Mouse (Mus musculus): ENCODE results near the gene Vps8. TPM values are rescaled to one million over a fixed set of nuclear protein-coding genes. Genes with fewer than 3 reads are reported as not detected.

The Vps8 gene
- polyA plus RNA-seq, 1 experiment: 9.1 TPM

GRCm38 (mm10) chr16:21536240-21537005 is 113.5 kb downstream of the Vps8 start:
- no peak for TF ChIP-seq CTCF (IDR thresholded peaks at IDR 0.05; ENCODE audit: control insufficient read depth, insufficient read depth, insufficient read length)
- no peak for TF ChIP-seq MYOD1 (IDR thresholded peaks at IDR 0.05; ENCODE audit: control insufficient read depth, insufficient read length, low read depth)
- TF ChIP-seq MAX (IDR thresholded peaks at IDR 0.05): no peak
- no peak for TF ChIP-seq FOSL1 (IDR thresholded peaks at IDR 0.05; ENCODE audit: insufficient read depth, low read length, poor library complexity, severe bottlenecking)
- no peak for TF ChIP-seq MYOG (IDR thresholded peaks at IDR 0.05; ENCODE audit: control insufficient read depth, extremely low read depth, insufficient read length)
- TF ChIP-seq USF1 (IDR thresholded peaks at IDR 0.05; ENCODE audit: low read depth): no peak
- no peak for TF ChIP-seq CEBPB (IDR thresholded peaks at IDR 0.05; ENCODE audit: low read depth)
- H3K36me3 ChIP-seq (ENCODE audit: control insufficient read depth, insufficient read depth): peaks cover 5% of the 10 kb centered on the region
- no peak overlapping the region for H3K4me3 ChIP-seq (ENCODE audit: insufficient read depth, poor library complexity, severe bottlenecking)
- H3K27me3 ChIP-seq (ENCODE audit: control insufficient read depth, insufficient read depth, insufficient read length): no peaks in the 10 kb centered on the region
- H3K79me2 ChIP-seq (ENCODE audit: control insufficient read depth, insufficient read depth): no peaks in the 10 kb centered on the region
- no peak overlapping the region for H3ac ChIP-seq (ENCODE audit: control insufficient read depth, insufficient read length, low read depth)
- no peaks in the 10 kb centered on the region for H3K79me3 ChIP-seq (ENCODE audit: low read depth)

- Histone ChIP-seq H3K36me3 (ENCODE audit: control insufficient read depth, insufficient read depth) (peaks cover 5% of the 10 kb centered on the region), H3ac (ENCODE audit: control insufficient read depth, insufficient read length, low read depth) (no peak overlapping the region), H3K27me3 (ENCODE audit: control insufficient read depth, insufficient read depth, insufficient read length) (no peaks in the 10 kb centered on the region), H3K4me3 (ENCODE audit: insufficient read depth, poor library complexity, severe bottlenecking) (no peak overlapping the region), H3K79me2 (ENCODE audit: control insufficient read depth, insufficient read depth) (no peaks in the 10 kb centered on the region), H3K79me3 (ENCODE audit: low read depth) (no peaks in the 10 kb centered on the region)
- no peak for TF ChIP-seq MYOG (IDR thresholded peaks at IDR 0.05; ENCODE audit: control insufficient read depth, extremely low read depth, insufficient read length)
- TF ChIP-seq CEBPB (IDR thresholded peaks at IDR 0.05; ENCODE audit: low read depth): no peak
- TF ChIP-seq MYOD1 (IDR thresholded peaks at IDR 0.05; ENCODE audit: control insufficient read depth, insufficient read length, low read depth): no peak
- no peak for TF ChIP-seq CTCF (IDR thresholded peaks at IDR 0.05; ENCODE audit: control insufficient read depth, insufficient read depth, insufficient read length)
- no peak for TF ChIP-seq FOSL1 (IDR thresholded peaks at IDR 0.05; ENCODE audit: insufficient read depth, low read length, poor library complexity, severe bottlenecking)
- TF ChIP-seq USF1 (IDR thresholded peaks at IDR 0.05; ENCODE audit: low read depth): no peak
- no peak for TF ChIP-seq MAX (IDR thresholded peaks at IDR 0.05)
Measured at GRCm38 (mm10) chr16:21537312-21537711, 114.4 kb downstream of the Vps8 start.

- Histone ChIP-seq H3K36me3 (ENCODE audit: control insufficient read depth, insufficient read depth) (peaks cover 5% of the 10 kb centered on the region), H3K4me3 (ENCODE audit: insufficient read depth, poor library complexity, severe bottlenecking) (no peak overlapping the region), H3ac (ENCODE audit: control insufficient read depth, insufficient read length, low read depth) (no peak overlapping the region), H3K27me3 (ENCODE audit: control insufficient read depth, insufficient read depth, insufficient read length) (no peaks in the 10 kb centered on the region), H3K79me3 (ENCODE audit: low read depth) (no peaks in the 10 kb centered on the region), H3K79me2 (ENCODE audit: control insufficient read depth, insufficient read depth) (no peaks in the 10 kb centered on the region)
- TF ChIP-seq CTCF (IDR thresholded peaks at IDR 0.05; ENCODE audit: control insufficient read depth, insufficient read depth, insufficient read length) (no peak), FOSL1 (IDR thresholded peaks at IDR 0.05; ENCODE audit: insufficient read depth, low read length, poor library complexity, severe bottlenecking) (no peak), MYOG (IDR thresholded peaks at IDR 0.05; ENCODE audit: control insufficient read depth, extremely low read depth, insufficient read length) (no peak), MAX (IDR thresholded peaks at IDR 0.05) (no peak), CEBPB (IDR thresholded peaks at IDR 0.05; ENCODE audit: low read depth) (no peak), MYOD1 (IDR thresholded peaks at IDR 0.05; ENCODE audit: control insufficient read depth, insufficient read length, low read depth) (no peak), USF1 (IDR thresholded peaks at IDR 0.05; ENCODE audit: low read depth) (no peak)
Measured at GRCm38 (mm10) chr16:21538889-21539288, 116.0 kb downstream of the Vps8 start.

DNA sequence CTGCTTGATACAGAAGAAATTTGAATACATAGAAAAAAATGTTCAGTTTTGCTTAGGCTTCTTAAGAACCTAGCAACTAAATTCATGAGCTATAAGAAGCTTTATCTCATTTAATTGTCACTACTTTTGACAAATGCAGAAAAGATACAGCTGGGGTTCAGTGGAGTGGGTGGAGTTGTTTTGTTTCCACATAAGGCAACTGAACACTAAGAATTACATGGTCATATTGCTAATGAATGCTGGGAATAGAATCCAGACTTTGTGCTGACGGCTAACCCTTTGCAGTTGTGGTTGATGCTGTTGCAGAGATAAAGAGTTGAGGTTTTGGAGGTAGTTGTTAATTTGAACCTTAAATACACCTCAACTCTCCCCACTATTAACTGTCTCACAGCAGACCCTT is 119.6 kb downstream of the Vps8 start:
- Histone ChIP-seq H3K4me3 (ENCODE audit: insufficient read depth, poor library complexity, severe bottlenecking) (no peak overlapping the region), H3K36me3 (ENCODE audit: control insufficient read depth, insufficient read depth) (no peaks in the 10 kb centered on the region), H3K79me3 (ENCODE audit: low read depth) (no peaks in the 10 kb centered on the region), H3K79me2 (ENCODE audit: control insufficient read depth, insufficient read depth) (no peaks in the 10 kb centered on the region), H3ac (ENCODE audit: control insufficient read depth, insufficient read length, low read depth) (no peak overlapping the region), H3K27me3 (ENCODE audit: control insufficient read depth, insufficient read depth, insufficient read length) (no peaks in the 10 kb centered on the region)
- no peak for TF ChIP-seq CTCF (IDR thresholded peaks at IDR 0.05; ENCODE audit: control insufficient read depth, insufficient read depth, insufficient read length)
- TF ChIP-seq MAX (IDR thresholded peaks at IDR 0.05): no peak
- TF ChIP-seq MYOG (IDR thresholded peaks at IDR 0.05; ENCODE audit: control insufficient read depth, extremely low read depth, insufficient read length): no peak
- TF ChIP-seq USF1 (IDR thresholded peaks at IDR 0.05; ENCODE audit: low read depth): no peak
- no peak for TF ChIP-seq CEBPB (IDR thresholded peaks at IDR 0.05; ENCODE audit: low read depth)
- no peak for TF ChIP-seq FOSL1 (IDR thresholded peaks at IDR 0.05; ENCODE audit: insufficient read depth, low read length, poor library complexity, severe bottlenecking)
- no peak for TF ChIP-seq MYOD1 (IDR thresholded peaks at IDR 0.05; ENCODE audit: control insufficient read depth, insufficient read length, low read depth)

DNA sequence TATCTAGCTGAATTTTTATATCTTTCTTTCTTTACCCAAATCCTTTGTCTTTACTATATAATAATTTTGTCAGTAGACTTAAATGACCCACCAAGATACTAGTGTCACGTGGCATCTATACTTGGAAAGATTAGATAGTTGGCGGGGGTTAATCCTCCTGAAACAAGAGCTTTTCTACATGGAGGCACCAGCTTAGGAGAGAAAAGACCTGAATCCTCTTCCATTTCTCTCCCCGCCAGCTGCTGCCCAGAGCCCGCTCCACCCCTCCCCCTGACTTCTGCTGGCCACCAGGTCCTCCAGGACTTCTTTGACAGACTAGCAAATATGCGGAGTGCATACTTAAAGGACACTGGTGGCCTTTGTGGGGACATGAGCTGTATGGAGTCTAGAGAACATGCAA is 124.5 kb downstream of the Vps8 start:
- Histone ChIP-seq H3K27me3 (ENCODE audit: control insufficient read depth, insufficient read depth, insufficient read length) (no peaks in the 10 kb centered on the region), H3K36me3 (ENCODE audit: control insufficient read depth, insufficient read depth) (no peaks in the 10 kb centered on the region), H3K4me3 (ENCODE audit: insufficient read depth, poor library complexity, severe bottlenecking) (no peak overlapping the region), H3K79me3 (ENCODE audit: low read depth) (no peaks in the 10 kb centered on the region), H3ac (ENCODE audit: control insufficient read depth, insufficient read length, low read depth) (no peak overlapping the region), H3K79me2 (ENCODE audit: control insufficient read depth, insufficient read depth) (no peaks in the 10 kb centered on the region)
- TF ChIP-seq MYOD1 (IDR thresholded peaks at IDR 0.05; ENCODE audit: control insufficient read depth, insufficient read length, low read depth) (no peak), MYOG (IDR thresholded peaks at IDR 0.05; ENCODE audit: control insufficient read depth, extremely low read depth, insufficient read length) (no peak), CTCF (IDR thresholded peaks at IDR 0.05; ENCODE audit: control insufficient read depth, insufficient read depth, insufficient read length) (no peak), FOSL1 (IDR thresholded peaks at IDR 0.05; ENCODE audit: insufficient read depth, low read length, poor library complexity, severe bottlenecking) (no peak), MAX (IDR thresholded peaks at IDR 0.05) (no peak), CEBPB (IDR thresholded peaks at IDR 0.05; ENCODE audit: low read depth) (no peak), USF1 (IDR thresholded peaks at IDR 0.05; ENCODE audit: low read depth) (no peak)

All from C2C12 (cell line).